Mouse (Mus musculus) midbrain, embryonic 13.5 days (tissue): ENCODE data around the gene Ypel1. TPM values are rescaled to one million over a fixed set of nuclear protein-coding genes. Genes with fewer than 3 reads are reported as not detected.

Source experiments
- ATAC-seq: fragments of 200-750 bp; cut with Nextera tagmentation; 2 replicates; pipeline ENCODE4 v1.8.0; 2017; ENCODE audit warnings: mild to moderate bottlenecking, moderate TSS enrichment, moderate library complexity
- H3K27ac ChIP-seq: fragments of 300-500 bp; sonication (generic); 2 replicates; pipeline ENCODE4 v1.5.1; 2015; ENCODE audit warnings: inconsistent platforms, mild to moderate bottlenecking, moderate library complexity
- H3K27me3 ChIP-seq: fragments of 300-500 bp; sonication (generic); 2 replicates; pipeline ENCODE4 v1.6.1; 2015; ENCODE audit warnings: mild to moderate bottlenecking, inconsistent platforms
- H3K36me3 ChIP-seq: fragments of 300-500 bp; sonication (generic); 2 replicates; pipeline ENCODE4 v1.6.1; 2015; ENCODE audit warnings: mild to moderate bottlenecking, inconsistent platforms
- H3K4me1 ChIP-seq: fragments of 300-500 bp; sonication (generic); replicated peaks from 2 replicates; pipeline ENCODE4 v1.6.1; 2015; ENCODE audit warnings: inconsistent platforms
- H3K4me2 ChIP-seq: fragments of 300-500 bp; sonication (generic); replicated peaks from 2 replicates; pipeline ENCODE4 v1.6.1; 2015; ENCODE audit warnings: moderate library complexity, mild to moderate bottlenecking, inconsistent platforms
- H3K4me3 ChIP-seq: fragments of 300-500 bp; sonication (generic); replicated peaks from 2 replicates; pipeline ENCODE4 v1.5.1; 2015; ENCODE audit warnings: mild to moderate bottlenecking, inconsistent platforms
- H3K9ac ChIP-seq: fragments of 300-500 bp; sonication (generic); replicated peaks from 2 replicates; pipeline ENCODE4 v1.6.1; 2015; ENCODE audit warnings: mild to moderate bottlenecking, inconsistent platforms
- H3K9me3 ChIP-seq: fragments of 300-500 bp; sonication (generic); 2 replicates; pipeline ENCODE4 v1.6.1; 2016; ENCODE audit warnings: mild to moderate bottlenecking, inconsistent platforms
- WGBS: fragments of 180-500 bp; shearing (Covaris S2); methylation state at CpG from one replicate; pipeline ENCODE4 v1.1.7; 2015; 5-methylcytosine and 5-hydroxymethylcytosine counted together
- polyA plus RNA-seq: library from polyadenylated mRNA; unstranded; fragments of >200 nt; fragmentation: Nextera tagmentation; extraction: Ambion mirVana; gene quantifications from 2 replicates; pipeline ENCODE4 v1.2.1, GENCODE M21; 2015

The Ypel1 gene
- polyA plus RNA-seq, 1 experiment from 2014 or later: 155 TPM

GRCm38 (mm10) chr16:17055584-17055983 is 13.9 kb upstream of the Ypel1 start:
- Histone ChIP-seq H3K9ac (0 out of 2 replicates have a peak overlapping the region, but pooled peaks have one; percentile 19), H3K9me3 (no peaks in the 10 kb centered on the region), H3K27ac (peak overlapping the region; percentile 65), H3K4me3 (no peak overlapping the region), H3K4me2 (no peak overlapping the region), H3K4me1 (peaks cover 9% of the 10 kb centered on the region), H3K27me3 (no peaks in the 10 kb centered on the region), H3K36me3 (no peaks in the 10 kb centered on the region)
- 38% methylated on average over 3 of the region's 3 CpGs for WGBS
- peak; percentile 61 for ATAC-seq

DNA sequence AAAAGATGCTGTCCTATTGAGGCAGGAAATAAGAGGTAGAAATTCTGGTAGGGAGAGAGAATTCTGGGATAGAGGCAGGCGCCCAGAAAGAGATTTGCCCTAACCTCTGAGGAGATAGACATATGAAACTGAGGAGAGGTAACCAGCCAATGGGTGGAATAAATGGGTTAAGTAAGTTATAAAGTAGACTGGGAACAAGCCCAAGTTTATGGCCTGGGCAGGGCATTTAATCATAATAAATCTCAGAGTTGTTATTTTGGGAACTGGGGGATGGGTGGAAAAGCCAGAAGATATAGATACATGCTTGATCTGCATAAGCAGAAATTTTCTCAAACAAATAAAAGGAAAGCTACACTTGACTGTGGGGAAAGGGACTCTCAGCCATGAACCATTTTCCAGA is 7.2 kb upstream of the Ypel1 start:
- Histone ChIP-seq H3K27me3 (no peaks in the 10 kb centered on the region), H3K9ac (no peak overlapping the region), H3K4me3 (no peak overlapping the region), H3K9me3 (no peaks in the 10 kb centered on the region), H3K36me3 (no peaks in the 10 kb centered on the region), H3K4me2 (no peak overlapping the region), H3K4me1 (no peaks in the 10 kb centered on the region), H3K27ac (no peak overlapping the region)
- ATAC-seq: no peak
- 70% methylated on average over 1 of the region's 1 CpGs for WGBS

DNA sequence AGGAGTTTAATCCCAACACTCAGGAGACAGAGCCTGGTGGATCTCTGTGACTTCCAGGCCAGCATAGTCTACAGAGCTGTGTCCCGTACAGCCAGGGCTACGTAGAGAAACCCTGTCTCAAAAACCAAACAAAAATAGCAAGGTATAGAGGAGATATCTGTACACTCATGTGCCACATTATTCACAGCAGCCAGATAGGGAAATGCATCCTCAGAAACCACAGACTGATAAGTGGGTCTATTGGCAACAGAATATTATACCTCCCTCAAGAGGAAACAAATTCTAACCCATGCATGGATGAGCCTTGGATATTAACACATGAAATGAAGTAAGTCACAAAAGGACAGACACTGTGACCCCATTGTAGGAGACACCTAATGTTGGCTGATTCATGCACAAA is 1.9 kb upstream of the Ypel1 start:
- Histone ChIP-seq H3K4me1 (peaks cover 23% of the 10 kb centered on the region), H3K9me3 (no peaks in the 10 kb centered on the region), H3K27me3 (no peaks in the 10 kb centered on the region), H3K4me2 (no peak overlapping the region), H3K4me3 (no peak overlapping the region), H3K36me3 (peaks cover 3% of the 10 kb centered on the region; the same call in 1 of the 2 replicates), H3K9ac (no peak overlapping the region), H3K27ac (no peak overlapping the region)
- no peak for ATAC-seq
- 98% methylated on average over 2 of the region's 2 CpGs for WGBS

DNA sequence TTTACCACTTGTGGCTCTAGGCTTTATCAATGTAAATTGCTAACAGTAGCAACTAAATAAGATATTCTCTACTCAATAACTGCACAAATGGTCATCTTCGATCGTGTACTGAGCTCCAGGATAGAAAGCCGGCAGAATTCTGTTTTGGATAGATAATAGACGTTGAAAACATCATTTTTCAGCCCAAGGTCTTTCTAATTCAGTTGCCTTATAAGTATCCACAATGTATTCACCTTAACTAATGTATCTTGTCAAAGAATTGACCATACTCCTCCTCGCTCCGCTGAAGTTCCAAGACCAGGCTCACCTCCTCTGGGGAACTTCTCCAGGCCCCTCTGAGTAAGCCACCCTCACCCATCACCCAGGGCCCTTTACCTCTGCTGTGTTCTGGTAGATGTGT is 1.2 kb downstream of the Ypel1 start:
- ATAC-seq: 0 out of 2 replicates have a peak, but pooled peaks have one; percentile 6
- no peak overlapping the region for H3K27ac ChIP-seq
- peak overlapping the region; percentile 76 for H3K4me3 ChIP-seq
- peaks cover 44% of the 10 kb centered on the region for H3K4me1 ChIP-seq
- WGBS: 40% methylated on average over 6 of the region's 6 CpGs
- H3K36me3 ChIP-seq: peaks cover 30% of the 10 kb centered on the region
- no peaks in the 10 kb centered on the region for H3K9me3 ChIP-seq
- peak overlapping the region; percentile 74 for H3K4me2 ChIP-seq
- no peaks in the 10 kb centered on the region for H3K27me3 ChIP-seq
- H3K9ac ChIP-seq: peak overlapping the region; percentile 87

- no peak overlapping the region for H3K4me2 ChIP-seq
- H3K9ac ChIP-seq: no peak overlapping the region
- H3K36me3 ChIP-seq: peaks cover 46% of the 10 kb centered on the region
Observed at GRCm38 (mm10) chr16:17073000-17073399, 3.5 kb downstream of the Ypel1 start.

GRCm38 (mm10) chr16:17076301-17076700 is 6.8 kb downstream of the Ypel1 start:
- Histone ChIP-seq H3K27me3 (no peaks in the 10 kb centered on the region), H3K36me3 (peaks cover 74% of the 10 kb centered on the region), H3K9me3 (no peaks in the 10 kb centered on the region), H3K4me2 (no peak overlapping the region), H3K9ac (no peak overlapping the region), H3K4me1 (peaks cover 32% of the 10 kb centered on the region), H3K4me3 (no peak overlapping the region), H3K27ac (no peak overlapping the region)
- no peak for ATAC-seq
- 97% methylated on average over 2 of the region's 2 CpGs for WGBS

More at GRCm38 (mm10) chr16:17073000-17073399, 3.5 kb downstream of the Ypel1 start:
- whole genome bisulfite sequencing: 97% methylated on average over 7 of the region's 7 CpGs
- Histone ChIP-seq H3K4me3 (no peak overlapping the region), H3K27me3 (no peaks in the 10 kb centered on the region), H3K4me1 (peaks cover 44% of the 10 kb centered on the region), H3K9me3 (no peaks in the 10 kb centered on the region), H3K27ac (no peak overlapping the region)
- no peak for ATAC-seq

DNA sequence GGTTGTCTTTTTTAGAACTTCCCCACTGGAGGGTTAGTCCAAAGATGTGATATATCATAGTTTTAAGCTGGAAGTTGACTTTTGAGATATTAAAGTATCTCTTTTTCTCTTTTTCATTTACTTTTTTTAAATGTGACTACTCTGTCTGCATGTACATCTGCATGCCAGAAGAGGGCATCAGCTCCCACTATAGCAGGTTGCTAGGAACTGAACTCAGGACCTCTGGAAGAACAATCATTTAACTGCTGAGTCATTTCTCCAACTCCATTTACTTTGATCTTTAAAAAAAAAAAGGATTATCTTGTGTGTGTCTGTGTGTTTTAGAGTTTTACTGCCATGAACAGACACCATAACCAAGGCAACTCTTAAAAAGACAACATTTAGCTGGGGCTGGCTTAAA is 7.4 kb downstream of the Ypel1 start:
- no peak overlapping the region for H3K27ac ChIP-seq
- H3K9me3 ChIP-seq: no peaks in the 10 kb centered on the region
- H3K4me2 ChIP-seq: no peak overlapping the region
- no peak overlapping the region for H3K9ac ChIP-seq
- no peak for ATAC-seq
- H3K4me3 ChIP-seq: no peak overlapping the region
- no peaks in the 10 kb centered on the region for H3K27me3 ChIP-seq
- peaks cover 80% of the 10 kb centered on the region for H3K36me3 ChIP-seq
- H3K4me1 ChIP-seq: peaks cover 27% of the 10 kb centered on the region

DNA sequence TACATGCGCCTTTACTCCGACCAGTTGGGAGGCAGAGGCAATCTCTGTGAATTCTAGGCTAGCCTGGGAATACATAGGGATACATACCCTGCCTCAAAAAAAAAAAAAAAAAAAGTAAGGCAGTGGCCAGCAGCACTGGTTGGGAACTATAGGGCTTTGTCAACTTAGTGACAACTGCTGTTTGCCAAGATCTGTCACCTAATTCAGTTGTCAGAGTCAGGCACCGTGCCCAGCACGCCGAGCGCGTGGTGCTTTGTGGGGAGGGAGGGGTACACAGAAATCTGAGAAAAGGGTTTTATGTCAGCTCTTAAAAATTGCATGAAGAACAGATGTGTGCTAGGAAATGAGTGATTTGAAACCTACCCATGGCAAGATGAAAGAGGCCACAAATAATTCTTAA is 8.6 kb downstream of the Ypel1 start:
- ATAC-seq: no peak
- Histone ChIP-seq H3K36me3 (peaks cover 87% of the 10 kb centered on the region), H3K27ac (no peak overlapping the region)

GRCm38 (mm10) chr16:17082121-17082792 is 12.8 kb downstream of the Ypel1 start:
- no peak for ATAC-seq
- H3K4me1 ChIP-seq: no peaks in the 10 kb centered on the region
- H3K4me2 ChIP-seq: no peak overlapping the region
- H3K9me3 ChIP-seq: no peaks in the 10 kb centered on the region
- WGBS: 89% methylated on average over 6 of the region's 6 CpGs
- no peak overlapping the region for H3K4me3 ChIP-seq
- H3K27ac ChIP-seq: no peak overlapping the region
- peaks cover 95% of the 10 kb centered on the region for H3K36me3 ChIP-seq
- H3K9ac ChIP-seq: no peak overlapping the region
- H3K27me3 ChIP-seq: no peaks in the 10 kb centered on the region

More for the DNA sequence above, 8.6 kb downstream of the Ypel1 start:
- Histone ChIP-seq H3K4me1 (peaks cover 17% of the 10 kb centered on the region), H3K27me3 (no peaks in the 10 kb centered on the region), H3K9me3 (no peaks in the 10 kb centered on the region), H3K4me2 (no peak overlapping the region), H3K4me3 (no peak overlapping the region), H3K9ac (no peak overlapping the region)
- 90% methylated on average over 7 of the region's 7 CpGs for WGBS

GRCm38 (mm10) chr16:17085636-17086035 is 16.1 kb downstream of the Ypel1 start:
- no peak for ATAC-seq
- 95% methylated on average over 4 of the region's 4 CpGs for WGBS
- no peaks in the 10 kb centered on the region for H3K4me1 ChIP-seq

DNA sequence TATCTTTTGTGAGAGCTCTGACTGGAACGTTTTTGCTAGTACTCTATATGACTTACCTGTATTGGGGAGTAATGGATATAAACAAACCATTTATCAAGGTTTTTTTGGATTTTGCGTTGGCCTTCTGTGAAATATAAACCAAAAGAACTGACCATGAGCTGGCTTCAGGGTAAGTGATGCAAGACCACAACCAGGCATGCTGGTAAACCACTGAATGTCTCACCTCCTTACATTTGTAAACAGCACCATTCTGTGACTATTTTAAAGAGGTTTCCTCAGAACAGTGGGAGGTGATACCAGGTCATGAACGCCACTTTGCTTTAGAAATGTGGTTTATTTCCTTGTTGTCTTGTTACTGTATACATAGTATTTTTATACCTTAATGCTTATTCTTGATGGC is 16.7 kb downstream of the Ypel1 start:
- H3K9me3 ChIP-seq: no peaks in the 10 kb centered on the region
- no peaks in the 10 kb centered on the region for H3K27me3 ChIP-seq
- H3K4me1 ChIP-seq: no peaks in the 10 kb centered on the region
- no peak for ATAC-seq
- H3K9ac ChIP-seq: no peak overlapping the region
- peaks cover 100% of the 10 kb centered on the region for H3K36me3 ChIP-seq
- no peak overlapping the region for H3K27ac ChIP-seq
- WGBS: 92% methylated on average over 3 of the region's 3 CpGs
- H3K4me2 ChIP-seq: no peak overlapping the region
- no peak overlapping the region for H3K4me3 ChIP-seq

More at GRCm38 (mm10) chr16:17085636-17086035, 16.1 kb downstream of the Ypel1 start:
- no peak overlapping the region for H3K4me2 ChIP-seq
- H3K36me3 ChIP-seq: peaks cover 99% of the 10 kb centered on the region
- H3K4me3 ChIP-seq: no peak overlapping the region
- no peaks in the 10 kb centered on the region for H3K27me3 ChIP-seq
- H3K27ac ChIP-seq: no peak overlapping the region
- H3K9ac ChIP-seq: no peak overlapping the region
- H3K9me3 ChIP-seq: no peaks in the 10 kb centered on the region

- H3K4me3 ChIP-seq: no peak overlapping the region
- H3K27me3 ChIP-seq: no peaks in the 10 kb centered on the region
- H3K4me2 ChIP-seq: no peak overlapping the region
- no peak for ATAC-seq
- no peaks in the 10 kb centered on the region for H3K9me3 ChIP-seq
- no peak overlapping the region; the same call in 1 of the 2 replicates for H3K9ac ChIP-seq
- no peak overlapping the region for H3K27ac ChIP-seq
- no peaks in the 10 kb centered on the region for H3K4me1 ChIP-seq
- 78% methylated on average over 13 of the region's 13 CpGs for WGBS
- peaks cover 100% of the 10 kb centered on the region for H3K36me3 ChIP-seq
Observed at GRCm38 (mm10) chr16:17086669-17087193, 17.2 kb downstream of the Ypel1 start.
